Mouse (Mus musculus): Measurements from ENCODE around the gene Setd7. TPM values are rescaled to one million over a fixed set of nuclear protein-coding genes. Genes with fewer than 3 reads are reported as not detected.

Gene Setd7
- polyA plus RNA-seq, 1 experiment from 2014 or later: 8.4 TPM

GRCm38 (mm10) chr3:51533573-51533972, 27.1 kb downstream of the Setd7 start:
- peaks cover 35% of the 10 kb centered on the region for H3K36me3 ChIP-seq (ENCODE audit: control insufficient read depth, insufficient read depth, low read length)
- no peaks in the 10 kb centered on the region for H3K9me3 ChIP-seq (replicated peaks; ENCODE audit: control insufficient read depth, low read length)
- no peak overlapping the region for H3K9ac ChIP-seq (ENCODE audit: low read depth, low read length)
- H3K27ac ChIP-seq (ENCODE audit: low read depth, low read length): no peak overlapping the region
- no peaks in the 10 kb centered on the region for H3K27me3 ChIP-seq (ENCODE audit: control insufficient read depth, insufficient read depth, low read length)
- no peak overlapping the region for H3K4me3 ChIP-seq (ENCODE audit: low read depth, low read length)
- 88% methylated on average over 5 of the region's 5 CpGs for WGBS (ENCODE audit: insufficient replicate concordance)
- no peak overlapping the region for H3K4me2 ChIP-seq
- ATAC-seq (replicated peaks; ENCODE audit: insufficient number of reproducible peaks, low FRiP score, low TSS enrichment): no peak
- no peaks in the 10 kb centered on the region for H3K4me1 ChIP-seq (ENCODE audit: control insufficient read depth, insufficient read depth, low read length)

GRCm38 (mm10) chr3:51532282-51532620, 28.4 kb downstream of the Setd7 start:
- Histone ChIP-seq H3K9ac (ENCODE audit: low read depth, low read length) (no peak overlapping the region), H3K4me2 (no peak overlapping the region), H3K4me1 (ENCODE audit: control insufficient read depth, insufficient read depth, low read length) (no peaks in the 10 kb centered on the region), H3K4me3 (ENCODE audit: low read depth, low read length) (no peak overlapping the region), H3K27ac (ENCODE audit: low read depth, low read length) (no peak overlapping the region), H3K27me3 (ENCODE audit: control insufficient read depth, insufficient read depth, low read length) (no peaks in the 10 kb centered on the region), H3K9me3 (replicated peaks; ENCODE audit: control insufficient read depth, low read length) (no peaks in the 10 kb centered on the region), H3K36me3 (ENCODE audit: control insufficient read depth, insufficient read depth, low read length) (peaks cover 31% of the 10 kb centered on the region)
- 86% methylated on average over 5 of the region's 5 CpGs for WGBS (ENCODE audit: insufficient replicate concordance)
- no peak for ATAC-seq (replicated peaks; ENCODE audit: insufficient number of reproducible peaks, low FRiP score, low TSS enrichment)

GRCm38 (mm10) chr3:51531473-51532281, 29.0 kb downstream of the Setd7 start:
- Histone ChIP-seq H3K27me3 (ENCODE audit: control insufficient read depth, insufficient read depth, low read length) (no peaks in the 10 kb centered on the region), H3K9me3 (replicated peaks; ENCODE audit: control insufficient read depth, low read length) (no peaks in the 10 kb centered on the region), H3K36me3 (ENCODE audit: control insufficient read depth, insufficient read depth, low read length) (peaks cover 31% of the 10 kb centered on the region), H3K4me3 (ENCODE audit: low read depth, low read length) (no peak overlapping the region), H3K4me2 (no peak overlapping the region), H3K27ac (ENCODE audit: low read depth, low read length) (no peak overlapping the region), H3K4me1 (ENCODE audit: control insufficient read depth, insufficient read depth, low read length) (no peaks in the 10 kb centered on the region), H3K9ac (ENCODE audit: low read depth, low read length) (no peak overlapping the region)
- no peak for ATAC-seq (replicated peaks; ENCODE audit: insufficient number of reproducible peaks, low FRiP score, low TSS enrichment)
- WGBS (ENCODE audit: insufficient replicate concordance): 84% methylated on average over 13 of the region's 13 CpGs

GRCm38 (mm10) chr3:51526891-51527290, 33.8 kb downstream of the Setd7 start:
- no peaks in the 10 kb centered on the region for H3K4me1 ChIP-seq (ENCODE audit: control insufficient read depth, insufficient read depth, low read length)
- H3K36me3 ChIP-seq (ENCODE audit: control insufficient read depth, insufficient read depth, low read length): peaks cover 37% of the 10 kb centered on the region
- no peak overlapping the region for H3K9ac ChIP-seq (ENCODE audit: low read depth, low read length)
- no peaks in the 10 kb centered on the region for H3K27me3 ChIP-seq (ENCODE audit: control insufficient read depth, insufficient read depth, low read length)
- ATAC-seq (replicated peaks; ENCODE audit: insufficient number of reproducible peaks, low FRiP score, low TSS enrichment): no peak
- H3K4me3 ChIP-seq (ENCODE audit: low read depth, low read length): no peak overlapping the region
- no peak overlapping the region for H3K4me2 ChIP-seq
- no peak overlapping the region for H3K27ac ChIP-seq (ENCODE audit: low read depth, low read length)
- 86% methylated on average over 13 of the region's 13 CpGs for WGBS (ENCODE audit: insufficient replicate concordance)
- H3K9me3 ChIP-seq (replicated peaks; ENCODE audit: control insufficient read depth, low read length): no peaks in the 10 kb centered on the region

- no peak overlapping the region for H3K4me2 ChIP-seq
- H3K4me3 ChIP-seq (ENCODE audit: low read depth, low read length): no peak overlapping the region
- H3K9me3 ChIP-seq (replicated peaks; ENCODE audit: control insufficient read depth, low read length): no peaks in the 10 kb centered on the region
- ATAC-seq (replicated peaks; ENCODE audit: insufficient number of reproducible peaks, low FRiP score, low TSS enrichment): no peak
- no peak overlapping the region for H3K9ac ChIP-seq (ENCODE audit: low read depth, low read length)
- H3K36me3 ChIP-seq (ENCODE audit: control insufficient read depth, insufficient read depth, low read length): peaks cover 27% of the 10 kb centered on the region
- WGBS (ENCODE audit: insufficient replicate concordance): 87% methylated on average over 16 of the region's 16 CpGs
- H3K27ac ChIP-seq (ENCODE audit: low read depth, low read length): no peak overlapping the region
- H3K27me3 ChIP-seq (ENCODE audit: control insufficient read depth, insufficient read depth, low read length): no peaks in the 10 kb centered on the region
- H3K4me1 ChIP-seq (ENCODE audit: control insufficient read depth, insufficient read depth, low read length): no peaks in the 10 kb centered on the region
Observed at GRCm38 (mm10) chr3:51525186-51525785, 35.4 kb downstream of the Setd7 start.

- WGBS (ENCODE audit: insufficient replicate concordance): 88% methylated on average over 14 of the region's 14 CpGs
- H3K36me3 ChIP-seq (ENCODE audit: control insufficient read depth, insufficient read depth, low read length): peaks cover 20% of the 10 kb centered on the region
Observed at GRCm38 (mm10) chr3:51521262-51521661, 39.4 kb downstream of the Setd7 start.

GRCm38 (mm10) chr3:51518763-51519121, 41.9 kb downstream of the Setd7 start:
- 59% methylated on average over 8 of the region's 8 CpGs for WGBS (ENCODE audit: insufficient replicate concordance)
- Histone ChIP-seq H3K4me1 (ENCODE audit: control insufficient read depth, insufficient read depth, low read length) (peaks cover 4% of the 10 kb centered on the region; the same call in 1 of the 2 replicates), H3K4me2 (no peak overlapping the region), H3K36me3 (ENCODE audit: control insufficient read depth, insufficient read depth, low read length) (peaks cover 8% of the 10 kb centered on the region; the same call in 1 of the 2 replicates), H3K9ac (ENCODE audit: low read depth, low read length) (no peak overlapping the region), H3K27ac (ENCODE audit: low read depth, low read length) (no peak overlapping the region), H3K27me3 (ENCODE audit: control insufficient read depth, insufficient read depth, low read length) (no peaks in the 10 kb centered on the region), H3K9me3 (replicated peaks; ENCODE audit: control insufficient read depth, low read length) (no peaks in the 10 kb centered on the region), H3K4me3 (ENCODE audit: low read depth, low read length) (no peak overlapping the region)
- ATAC-seq (replicated peaks; ENCODE audit: insufficient number of reproducible peaks, low FRiP score, low TSS enrichment): no peak

More at GRCm38 (mm10) chr3:51521262-51521661, 39.4 kb downstream of the Setd7 start:
- H3K9ac ChIP-seq (ENCODE audit: low read depth, low read length): no peak overlapping the region
- H3K4me1 ChIP-seq (ENCODE audit: control insufficient read depth, insufficient read depth, low read length): peaks cover 4% of the 10 kb centered on the region; the same call in 1 of the 2 replicates
- H3K4me2 ChIP-seq: no peak overlapping the region
- H3K27ac ChIP-seq (ENCODE audit: low read depth, low read length): no peak overlapping the region
- no peak for ATAC-seq (replicated peaks; ENCODE audit: insufficient number of reproducible peaks, low FRiP score, low TSS enrichment)
- H3K27me3 ChIP-seq (ENCODE audit: control insufficient read depth, insufficient read depth, low read length): no peaks in the 10 kb centered on the region
- no peak overlapping the region for H3K4me3 ChIP-seq (ENCODE audit: low read depth, low read length)
- no peaks in the 10 kb centered on the region for H3K9me3 ChIP-seq (replicated peaks; ENCODE audit: control insufficient read depth, low read length)

GRCm38 (mm10) chr3:51517878-51518762, 42.6 kb downstream of the Setd7 start:
- Histone ChIP-seq H3K9me3 (replicated peaks; ENCODE audit: control insufficient read depth, low read length) (no peaks in the 10 kb centered on the region), H3K36me3 (ENCODE audit: control insufficient read depth, insufficient read depth, low read length) (peaks cover 5% of the 10 kb centered on the region; the same call in 1 of the 2 replicates), H3K27me3 (ENCODE audit: control insufficient read depth, insufficient read depth, low read length) (no peaks in the 10 kb centered on the region), H3K27ac (ENCODE audit: low read depth, low read length) (no peak overlapping the region), H3K4me2 (no peak overlapping the region), H3K9ac (ENCODE audit: low read depth, low read length) (no peak overlapping the region), H3K4me1 (ENCODE audit: control insufficient read depth, insufficient read depth, low read length) (peaks cover 4% of the 10 kb centered on the region; the same call in 1 of the 2 replicates), H3K4me3 (ENCODE audit: low read depth, low read length) (no peak overlapping the region)
- ATAC-seq (replicated peaks; ENCODE audit: insufficient number of reproducible peaks, low FRiP score, low TSS enrichment): no peak
- WGBS (ENCODE audit: insufficient replicate concordance): 75% methylated on average over 12 of the region's 12 CpGs

All from heart, embryonic 11.5 days (tissue).